Mouse (Mus musculus): ENCODE measurements around the gene Rasal3. TPM values are rescaled to one million over a fixed set of nuclear protein-coding genes. Genes with fewer than 3 reads are reported as not detected.
A peak's percentile ranks its signal among the peaks of the same experiment; 100 is the strongest.

Gene Rasal3
- total RNA-seq, 2 experiments from 2014 or later, result 25.7 to 54.4 TPM

- no peak for ATAC-seq (ENCODE audit: poor library complexity, severe bottlenecking)
Observed at GRCm38 (mm10) chr17:32356766-32357760, 46.3 kb downstream of the Rasal3 start.

DNA sequence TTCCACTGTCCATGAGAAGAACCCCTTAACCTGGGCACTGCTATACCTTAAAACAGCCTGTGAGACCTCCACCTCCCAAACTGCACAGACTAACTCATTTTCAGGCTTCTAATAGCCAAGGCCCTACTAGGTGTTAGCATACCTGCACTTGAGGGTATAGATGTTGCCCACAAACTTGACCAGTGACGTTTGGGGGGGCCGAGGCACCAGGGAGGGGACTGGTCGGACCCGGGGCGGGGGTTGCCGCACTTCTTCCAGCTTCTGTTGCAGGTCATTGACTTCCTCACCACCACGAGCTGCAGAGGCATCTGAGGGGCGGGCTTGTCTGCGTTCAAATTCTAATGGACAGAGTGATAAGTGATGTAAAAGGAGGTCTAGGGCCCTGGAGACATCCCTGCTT lies 47.1 kb downstream of the Rasal3 start:
- ATAC-seq (ENCODE audit: poor library complexity, severe bottlenecking), result no peak

- no peak for ATAC-seq (ENCODE audit: poor library complexity, severe bottlenecking)
Observed at GRCm38 (mm10) chr17:32355031-32355430, 48.4 kb downstream of the Rasal3 start.

GRCm38 (mm10) chr17:32354211-32354610 lies 49.2 kb downstream of the Rasal3 start:
- ATAC-seq (ENCODE audit: poor library complexity, severe bottlenecking), result no peak

- ATAC-seq (ENCODE audit: poor library complexity, severe bottlenecking), result no peak
Observed at GRCm38 (mm10) chr17:32353696-32354095, 49.7 kb downstream of the Rasal3 start.

DNA sequence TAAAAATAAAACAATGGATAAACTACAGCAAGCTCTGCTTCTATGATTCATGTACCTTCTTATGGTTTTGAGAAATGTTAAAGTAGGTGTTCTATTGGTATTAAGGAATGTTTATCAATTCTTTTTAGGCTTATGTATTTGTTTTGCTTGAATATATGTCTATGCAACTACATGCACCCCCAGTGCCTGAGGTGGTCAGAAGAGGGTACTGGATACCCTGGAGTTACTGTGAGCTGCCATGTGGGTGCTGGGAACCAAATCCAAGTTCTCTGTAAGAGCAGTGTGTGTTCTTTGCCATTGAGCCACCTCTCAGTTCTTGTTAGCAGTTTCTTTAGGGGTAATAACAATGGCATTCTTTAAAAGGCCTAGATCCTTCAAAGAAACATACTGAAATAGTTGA lies 51.7 kb downstream of the Rasal3 start:
- ATAC-seq (ENCODE audit: poor library complexity, severe bottlenecking), result no peak

GRCm38 (mm10) chr17:32351269-32351668 lies 52.1 kb downstream of the Rasal3 start:
- ATAC-seq (ENCODE audit: poor library complexity, severe bottlenecking), result no peak

DNA sequence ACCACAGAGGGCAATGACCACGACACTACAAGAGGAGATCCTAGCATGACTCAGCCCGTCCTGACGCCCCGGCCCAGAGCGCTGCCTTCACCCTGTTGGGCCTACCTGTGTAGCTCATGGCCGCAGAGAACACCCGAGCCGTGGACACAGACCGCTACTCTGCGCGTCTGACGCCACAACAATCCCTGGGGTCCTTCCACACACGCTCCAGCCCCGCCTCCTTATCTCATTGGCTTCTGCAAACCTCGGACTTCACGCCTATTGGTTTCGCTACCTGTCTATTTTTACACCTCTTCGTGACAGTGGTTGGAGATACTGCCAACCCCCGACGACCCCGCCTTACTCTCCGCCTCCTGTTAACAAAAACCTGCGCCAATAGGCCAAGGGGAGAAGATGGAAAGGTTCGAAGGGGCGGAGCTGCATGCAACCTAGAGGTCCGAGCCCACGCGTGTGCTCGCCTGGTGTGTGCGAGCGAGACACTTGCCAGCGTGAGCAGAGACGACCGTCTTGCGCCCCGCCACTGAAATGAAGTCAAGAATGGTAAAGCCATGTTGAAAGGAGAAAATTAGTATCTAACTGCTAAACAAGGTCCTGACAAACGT lies 52.9 kb downstream of the Rasal3 start, which contains the start of gene Akap8l:
TSS of gene Akap8l (minus strand) at position 226 of the 602 bp plus-strand sequence.
- ATAC-seq (ENCODE audit: poor library complexity, severe bottlenecking), result peak; percentile 92

DNA sequence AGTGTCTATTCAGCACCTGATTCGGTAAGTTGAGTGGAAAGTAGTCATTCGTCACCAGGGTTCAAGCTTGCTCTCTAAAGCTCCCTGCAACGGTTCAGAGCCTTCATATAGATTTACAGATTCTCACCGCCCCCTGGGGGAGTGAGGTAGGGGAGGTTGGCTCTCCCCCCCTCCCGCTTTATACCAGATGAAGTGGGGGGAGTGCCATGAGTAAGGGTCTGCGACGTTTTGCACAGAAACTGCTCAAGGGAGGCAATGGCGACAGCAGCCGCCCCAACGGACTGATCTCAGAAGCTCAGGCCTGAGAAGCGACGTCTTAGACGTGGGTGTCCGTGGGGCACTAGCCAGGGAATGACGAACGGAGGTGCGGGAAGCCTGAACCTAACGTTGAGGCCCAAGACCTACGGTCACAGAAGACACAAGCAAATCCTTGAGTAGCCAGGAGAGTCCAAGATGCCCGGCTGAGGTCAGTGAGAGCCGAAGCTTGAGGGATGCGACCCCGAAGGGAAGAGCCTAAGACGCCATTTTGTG lies 53.5 kb downstream of the Rasal3 start:
- no peak for ATAC-seq (ENCODE audit: poor library complexity, severe bottlenecking)

GRCm38 (mm10) chr17:32349037-32349732 lies 54.2 kb downstream of the Rasal3 start:
- peak; percentile 61 for ATAC-seq (ENCODE audit: poor library complexity, severe bottlenecking)

DNA sequence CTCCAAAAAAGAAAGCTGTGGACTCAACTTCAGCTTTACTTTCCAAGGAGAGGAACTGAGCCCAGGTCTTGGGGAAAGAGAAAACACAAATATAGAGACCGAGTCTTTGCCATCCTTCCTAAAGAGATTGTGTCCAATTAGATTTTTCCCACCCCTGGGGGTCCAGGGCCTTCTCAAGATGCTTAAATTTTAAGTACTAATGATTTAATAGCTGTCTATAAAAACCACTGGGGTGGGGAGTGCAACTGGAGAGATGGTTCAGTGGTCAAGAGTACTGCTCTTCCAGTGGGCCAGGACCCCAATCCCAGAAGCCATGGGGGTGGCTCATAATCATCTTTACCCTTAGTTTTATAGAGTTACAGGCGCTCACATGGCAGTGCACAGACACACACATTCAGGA lies 55.0 kb downstream of the Rasal3 start:
- no peak for ATAC-seq (ENCODE audit: poor library complexity, severe bottlenecking)

DNA sequence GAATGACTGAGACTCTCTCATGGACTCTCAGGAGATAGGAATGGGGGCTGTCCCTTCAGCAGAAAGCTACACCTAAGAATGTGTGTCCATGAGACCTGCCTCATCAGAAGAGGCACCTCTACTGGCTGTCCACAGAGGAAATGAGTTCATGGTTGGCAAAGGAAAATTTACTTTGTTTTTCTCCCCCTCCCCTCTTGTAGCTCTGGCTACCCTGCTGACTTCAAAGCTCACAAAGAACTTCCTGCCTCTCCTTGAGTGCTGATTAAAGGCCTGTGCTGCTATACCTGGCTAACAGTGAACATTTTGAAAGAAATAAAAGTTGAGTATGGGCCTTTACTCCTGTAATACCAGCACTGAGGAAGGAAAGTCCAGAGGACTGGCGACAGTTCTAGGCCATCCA lies 62.3 kb downstream of the Rasal3 start:
- no peak for ATAC-seq (ENCODE audit: poor library complexity, severe bottlenecking)

Other genes with a start within 250 kb of the Rasal3 start
- gene Notch3, start 236.7 kb downstream of the Rasal3 start, total RNA-seq (2015), result 0.18 TPM in 1 of 2 replicates, not detected in the other
- 0.04 and 0.08 TPM in 2 replicates for gene Notch3, start 236.7 kb downstream of the Rasal3 start, total RNA-seq (2017)
- 0.07 and 0.23 TPM in 2 replicates for gene Ephx3, start 214.0 kb downstream of the Rasal3 start, total RNA-seq (2015)
- 0.20 TPM in 1 of 2 replicates, not detected in the other for gene Ephx3, start 214.0 kb downstream of the Rasal3 start, total RNA-seq (2017)
- 128 and 143 TPM in 2 replicates for gene Brd4, start 118.9 kb downstream of the Rasal3 start, total RNA-seq (2015)
- gene Brd4, start 118.9 kb downstream of the Rasal3 start, total RNA-seq (2017), result 20.7 and 30.3 TPM in 2 replicates
- gene Akap8, start 82.3 kb downstream of the Rasal3 start, total RNA-seq (2015), result 43.5 and 49.8 TPM in 2 replicates
- 91.5 and 103 TPM in 2 replicates for gene Akap8, start 82.3 kb downstream of the Rasal3 start, total RNA-seq (2017)
- gene Akap8l, start 53.0 kb downstream of the Rasal3 start, total RNA-seq (2015), result 48.3 and 51.1 TPM in 2 replicates
- 66.4 and 69.6 TPM in 2 replicates for gene Akap8l, start 53.0 kb downstream of the Rasal3 start, total RNA-seq (2017)
- 17.2 and 23.0 TPM in 2 replicates for gene Wiz, start 14.1 kb downstream of the Rasal3 start, total RNA-seq (2015)
- 4.9 and 5.9 TPM in 2 replicates for gene Wiz, start 14.1 kb downstream of the Rasal3 start, total RNA-seq (2017)
- 1.7 and 2.0 TPM in 2 replicates for gene Pglyrp2, start 20.6 kb upstream of the Rasal3 start, total RNA-seq (2015)
- 1.4 and 2.2 TPM in 2 replicates for gene Pglyrp2, start 20.6 kb upstream of the Rasal3 start, total RNA-seq (2017)
- not detected in 2 replicates for gene Cyp4f39, start 49.1 kb upstream of the Rasal3 start, total RNA-seq (2015)
- not detected in 2 replicates for gene Cyp4f39, start 49.1 kb upstream of the Rasal3 start, total RNA-seq (2017)
- gene Cyp4f17, start 102.5 kb upstream of the Rasal3 start, total RNA-seq (2015), result 0.36 and 0.38 TPM in 2 replicates
- 0.66 and 0.98 TPM in 2 replicates for gene Cyp4f17, start 102.5 kb upstream of the Rasal3 start, total RNA-seq (2017)
- 25.2 and 28.3 TPM in 2 replicates for gene Cyp4f16, start 133.0 kb upstream of the Rasal3 start, total RNA-seq (2015)
- gene Cyp4f16, start 133.0 kb upstream of the Rasal3 start, total RNA-seq (2017), result 19.0 and 39.0 TPM in 2 replicates
- gene Cyp4f37, start 217.7 kb upstream of the Rasal3 start, total RNA-seq (2015), result not detected in 2 replicates
- gene Cyp4f37, start 217.7 kb upstream of the Rasal3 start, total RNA-seq (2017), result 1.1 TPM in 1 of 2 replicates, not detected in the other

Data from megakaryocyte, adult 5-6 weeks (primary cell).